Mouse (Mus musculus) forebrain, embryonic 10.5 days (tissue): ENCODE measurements around the gene Med24. TPM values are rescaled to one million over a fixed set of nuclear protein-coding genes. Genes with fewer than 3 reads are reported as not detected.
"Not testable (repeated sequence)": the region's sequence is repeated elsewhere in the genome, so short reads cannot be mapped to it uniquely, and the experiment has no call there.

Source experiments
- DNase-seq: peaks from one replicate; pipeline ENCODE4 v3.0.0-alpha.2; 2017; ENCODE audit warnings: low spot score; ENCODE audit errors: extremely low spot score
- H3K27ac ChIP-seq: fragments of 300-500 bp; sonication (generic); 2 replicates; pipeline ENCODE4 v1.5.1; 2016; ENCODE audit warnings: mild to moderate bottlenecking
- H3K27me3 ChIP-seq: fragments of 300-500 bp; sonication (generic); 2 replicates; pipeline ENCODE4 v1.6.1; 2016; ENCODE audit warnings: mild to moderate bottlenecking; ENCODE audit not compliant: poor library complexity, severe bottlenecking
- H3K36me3 ChIP-seq: fragments of 300-500 bp; sonication (generic); replicated peaks from 2 replicates; pipeline ENCODE4 v1.6.1; 2016; ENCODE audit warnings: mild to moderate bottlenecking, moderate library complexity
- H3K4me1 ChIP-seq: fragments of 300-500 bp; sonication (generic); 2 replicates; pipeline ENCODE4 v1.6.1; 2016
- H3K4me3 ChIP-seq: fragments of 300-500 bp; sonication (generic); 2 replicates; pipeline ENCODE4 v1.5.1; 2016; ENCODE audit warnings: mild to moderate bottlenecking, moderate library complexity
- H3K9me3 ChIP-seq: fragments of 300-500 bp; sonication (generic); 2 replicates; pipeline ENCODE4 v1.6.1; 2016; ENCODE audit warnings: mild to moderate bottlenecking, moderate library complexity
- WGBS: fragments of 180-500 bp; shearing (Covaris S2); methylation state at CpG from one replicate; pipeline ENCODE4 v1.1.7; 2016; 5-methylcytosine and 5-hydroxymethylcytosine counted together
- polyA plus RNA-seq: library from polyadenylated mRNA; unstranded; fragments of >200 nt; fragmentation: Nextera tagmentation; extraction: Ambion mirVana; gene quantifications from 2 replicates; pipeline ENCODE4 v1.2.1, GENCODE M21; 2016

Gene Med24
- polyA plus RNA-seq, 1 experiment from 2014 or later, result 77.3 TPM

DNA sequence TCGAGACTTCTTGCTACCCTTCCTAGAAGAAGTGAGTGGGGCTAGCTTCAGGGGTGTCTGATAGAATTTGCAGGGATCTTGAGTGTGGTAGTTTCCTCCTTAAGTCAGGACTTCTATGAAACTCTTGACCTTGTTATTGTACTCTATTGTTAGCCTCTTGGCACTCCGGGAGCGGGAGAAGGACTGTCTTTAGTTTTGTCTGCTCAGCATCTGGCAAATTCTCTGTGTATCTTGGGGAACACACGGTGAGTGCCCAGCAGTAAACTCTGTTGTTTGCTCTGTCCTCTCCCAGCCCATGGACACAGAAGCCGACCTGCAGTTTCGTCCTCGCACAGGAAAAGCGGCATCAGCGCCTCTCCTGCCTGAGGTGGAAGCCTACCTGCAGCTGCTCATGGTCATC is 43.6 kb downstream of the Med24 start:
- WGBS, result 95% methylated on average over 9 of the region's 9 CpGs
- H3K9me3 ChIP-seq, result no peaks in the 10 kb centered on the region

DNA sequence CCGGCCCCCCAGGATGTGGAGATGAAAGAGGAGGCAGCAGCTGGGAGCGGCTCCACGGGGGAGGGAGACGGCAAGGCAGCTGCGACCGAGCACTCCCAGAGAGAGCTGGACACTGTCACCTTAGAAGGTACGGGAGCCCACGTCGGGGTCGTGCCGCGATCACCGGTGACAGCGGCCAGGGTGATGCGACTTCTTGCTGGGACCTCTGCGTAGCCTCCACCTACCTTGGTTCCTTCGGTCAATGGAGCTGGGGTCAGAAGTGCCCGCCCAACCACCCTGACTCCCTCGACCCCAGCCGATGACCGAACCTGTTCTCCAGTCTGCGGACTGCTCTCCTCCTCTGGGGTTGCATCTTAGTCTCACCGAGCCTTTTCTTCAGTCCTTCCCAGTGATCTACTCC is 46.4 kb downstream of the Med24 start:
- 0% methylated on average over 23 of the region's 23 CpGs for WGBS
- no peak for DNase-seq
- Histone ChIP-seq H3K27me3 (no peaks in the 10 kb centered on the region), H3K27ac (peak overlapping the region; percentile 95), H3K4me3 (peak overlapping the region; percentile 100), H3K9me3 (no peaks in the 10 kb centered on the region), H3K36me3 (peaks cover 36% of the 10 kb centered on the region), H3K4me1 (peaks cover 24% of the 10 kb centered on the region)

More for the DNA sequence above, 43.6 kb downstream of the Med24 start:
- no peak overlapping the region for H3K4me3 ChIP-seq
- no peak for DNase-seq
- peaks cover 24% of the 10 kb centered on the region for H3K4me1 ChIP-seq
- peaks cover 62% of the 10 kb centered on the region for H3K36me3 ChIP-seq
- H3K27me3 ChIP-seq, result no peaks in the 10 kb centered on the region
- no peak overlapping the region for H3K27ac ChIP-seq

DNA sequence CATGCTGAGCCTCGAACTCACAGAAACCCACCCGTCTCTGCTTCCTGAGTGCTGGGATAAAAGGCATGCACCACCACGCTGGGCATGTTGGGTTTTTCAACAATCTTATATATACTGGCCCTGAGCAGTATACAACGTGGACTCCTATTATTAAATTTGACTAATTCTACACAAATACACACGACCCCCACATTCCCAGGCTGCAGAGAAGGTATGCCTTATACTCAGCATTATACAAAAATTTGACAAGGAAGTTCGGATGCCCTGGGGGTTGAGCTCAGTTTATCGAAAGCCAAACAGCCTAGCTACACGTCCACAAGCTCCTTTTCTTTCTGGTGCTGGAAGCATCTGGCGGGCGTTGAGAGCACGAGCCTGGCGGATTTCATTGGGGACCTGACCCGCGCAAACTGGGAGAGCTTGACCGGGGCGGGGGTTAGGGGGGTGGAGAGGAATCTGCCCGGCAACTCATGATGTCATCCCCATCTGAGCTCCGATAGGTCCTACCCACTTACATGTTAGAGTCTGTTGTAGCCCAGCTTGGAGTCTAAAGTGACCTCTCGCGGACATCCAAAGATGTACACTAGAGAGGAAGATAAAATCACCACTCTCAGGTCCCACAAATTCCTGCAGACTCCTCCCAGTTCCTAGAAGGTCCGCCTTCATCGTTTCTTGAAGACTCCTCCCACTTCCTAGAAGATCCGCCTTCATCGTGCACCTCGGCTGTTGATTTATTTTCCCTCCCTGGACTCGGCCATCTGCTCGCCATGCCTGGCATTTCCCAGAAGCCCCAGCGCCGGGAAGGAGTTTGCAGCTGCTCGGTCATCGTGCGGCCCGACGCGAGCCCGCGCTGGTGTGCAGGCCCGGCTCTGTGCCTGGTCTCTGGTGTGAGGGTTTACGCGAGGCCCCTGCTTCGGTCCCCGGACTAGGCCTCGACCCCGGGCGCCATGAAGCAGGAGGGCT is 47.2 kb downstream of the Med24 start, which contains the start of gene Psmd3:
TSS of gene Psmd3 (plus strand) at position 769 of the 960 bp plus-strand sequence.
- peak; percentile 99 for DNase-seq
- H3K9me3 ChIP-seq, result no peaks in the 10 kb centered on the region
- 6% methylated on average over 45 of the region's 45 CpGs for WGBS
- H3K36me3 ChIP-seq, result peaks cover 29% of the 10 kb centered on the region
- peak within 1 kb of the TSS; percentile 95 for H3K27ac ChIP-seq
- H3K27me3 ChIP-seq, result no peaks in the 10 kb centered on the region
- H3K4me3 ChIP-seq, result peak within 1 kb of the TSS; percentile 100
- peaks cover 24% of the 10 kb centered on the region for H3K4me1 ChIP-seq

DNA sequence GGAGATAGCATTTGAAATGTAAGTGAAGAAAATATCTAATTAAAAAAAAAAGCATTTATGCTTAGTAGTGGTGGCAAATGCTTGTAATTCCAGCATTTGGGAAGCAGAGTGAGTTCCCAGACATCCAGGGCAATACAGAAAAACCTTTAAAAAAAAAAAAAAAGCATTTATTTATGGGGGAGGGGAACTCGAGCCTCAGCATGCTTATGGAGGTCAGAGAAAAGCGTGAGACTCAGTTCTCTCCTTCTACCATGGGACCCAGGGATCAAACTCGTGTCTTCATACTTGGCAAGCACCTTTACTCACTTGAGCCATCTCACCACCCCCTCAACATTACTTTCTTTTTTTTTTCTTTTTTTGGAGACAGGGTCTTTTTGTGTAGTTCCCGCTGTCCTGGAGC is 48.0 kb downstream of the Med24 start:
- H3K27ac ChIP-seq, result no peak overlapping the region
- DNase-seq, result no peak
- H3K4me3 ChIP-seq, result peak overlapping the region; percentile 100; the same call in 1 of the 2 replicates
- H3K27me3 ChIP-seq, result no peaks in the 10 kb centered on the region
- no peaks in the 10 kb centered on the region for H3K9me3 ChIP-seq
- H3K4me1 ChIP-seq, result peaks cover 24% of the 10 kb centered on the region
- 88% methylated on average over 4 of the region's 4 CpGs for WGBS
- H3K36me3 ChIP-seq, result peaks cover 20% of the 10 kb centered on the region

DNA sequence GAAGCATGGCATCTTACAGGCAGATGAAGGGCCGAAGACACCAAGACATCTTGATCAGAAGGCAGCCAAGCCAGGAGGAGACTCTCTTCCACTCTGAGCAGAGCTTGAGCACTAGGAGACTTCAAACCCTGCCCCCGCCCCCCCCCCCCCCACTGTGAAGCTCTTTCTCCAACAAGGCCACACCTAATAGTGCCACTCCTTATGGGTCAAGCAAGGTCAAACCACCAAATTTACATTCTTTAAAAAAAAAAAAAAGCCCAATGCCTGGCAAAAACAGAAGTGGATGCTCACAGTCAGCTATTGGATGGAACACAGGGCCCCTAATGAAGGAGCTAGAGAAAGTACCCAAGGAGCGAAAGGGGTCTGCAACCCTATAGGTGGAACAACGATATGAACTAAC is 48.6 kb downstream of the Med24 start:
- H3K27ac ChIP-seq, H3K9me3 ChIP-seq, H3K27me3 ChIP-seq, DNase-seq, H3K4me3 ChIP-seq: not testable (repeated sequence)
- Histone ChIP-seq H3K4me1 (peaks cover 24% of the 10 kb centered on the region), H3K36me3 (peaks cover 14% of the 10 kb centered on the region)
- 87% methylated on average over 4 of the region's 4 CpGs for WGBS

DNA sequence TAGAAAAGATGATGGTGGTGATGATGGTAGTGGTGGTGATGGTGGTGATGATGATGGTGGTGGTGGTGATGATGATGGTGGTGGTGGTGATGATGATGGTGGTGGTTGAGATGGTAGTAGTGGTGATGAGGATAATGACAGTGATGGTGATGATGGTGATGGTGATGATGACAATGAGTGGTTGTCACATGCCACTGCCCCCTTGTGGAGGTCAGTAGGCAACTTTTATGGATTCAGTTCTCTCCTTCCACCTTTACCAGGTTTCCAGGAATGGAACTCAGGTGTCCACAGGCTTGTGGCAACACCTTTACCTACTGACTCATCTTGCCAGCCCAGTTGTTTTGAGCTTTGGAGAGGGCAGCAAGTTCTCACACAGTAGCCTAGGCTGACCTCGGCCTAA is 49.2 kb downstream of the Med24 start:
- DNase-seq, result no peak
- Histone ChIP-seq H3K4me1 (peaks cover 24% of the 10 kb centered on the region), H3K27me3 (no peaks in the 10 kb centered on the region), H3K36me3 (peaks cover 9% of the 10 kb centered on the region), H3K27ac (no peak overlapping the region), H3K9me3 (no peaks in the 10 kb centered on the region), H3K4me3 (no peak overlapping the region)
- WGBS, result 97% methylated on average over 1 of the region's 1 CpGs

DNA sequence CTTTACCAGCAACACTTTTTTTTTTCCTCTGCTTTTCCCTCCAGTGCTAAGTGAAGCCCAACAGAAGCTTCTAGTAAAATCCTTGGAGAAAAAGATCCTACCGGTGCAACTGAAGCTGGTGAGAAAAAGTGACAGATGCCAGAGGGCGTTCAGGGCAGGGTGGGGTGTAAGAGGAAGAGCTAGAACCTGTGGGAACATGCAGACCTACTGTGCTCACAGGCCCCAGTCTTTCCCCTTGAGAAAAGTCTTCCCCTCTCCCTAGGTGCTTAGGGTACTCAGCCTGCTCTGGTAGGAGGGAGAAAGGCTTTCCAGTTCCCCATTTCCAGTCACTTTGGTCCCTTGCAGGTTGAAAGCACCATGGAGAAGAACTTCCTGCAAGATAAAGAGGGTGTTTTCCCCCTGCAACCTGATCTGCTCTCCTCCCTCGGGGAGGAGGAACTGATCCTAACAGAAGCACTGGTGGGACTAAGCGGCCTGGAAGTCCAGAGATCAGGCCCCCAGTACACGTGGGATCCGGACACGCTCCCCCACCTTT is 53.3 kb downstream of the Med24 start:
- peaks cover 4% of the 10 kb centered on the region; the same call in 1 of the 2 replicates for H3K4me1 ChIP-seq
- no peak overlapping the region for H3K4me3 ChIP-seq
- 51% methylated on average over 7 of the region's 7 CpGs for WGBS
- H3K27ac ChIP-seq, result no peak overlapping the region
- H3K27me3 ChIP-seq, result peaks cover 4% of the 10 kb centered on the region; the same call in 1 of the 2 replicates
- no peaks in the 10 kb centered on the region for H3K9me3 ChIP-seq
- no peaks in the 10 kb centered on the region for H3K36me3 ChIP-seq
- no peak for DNase-seq

DNA sequence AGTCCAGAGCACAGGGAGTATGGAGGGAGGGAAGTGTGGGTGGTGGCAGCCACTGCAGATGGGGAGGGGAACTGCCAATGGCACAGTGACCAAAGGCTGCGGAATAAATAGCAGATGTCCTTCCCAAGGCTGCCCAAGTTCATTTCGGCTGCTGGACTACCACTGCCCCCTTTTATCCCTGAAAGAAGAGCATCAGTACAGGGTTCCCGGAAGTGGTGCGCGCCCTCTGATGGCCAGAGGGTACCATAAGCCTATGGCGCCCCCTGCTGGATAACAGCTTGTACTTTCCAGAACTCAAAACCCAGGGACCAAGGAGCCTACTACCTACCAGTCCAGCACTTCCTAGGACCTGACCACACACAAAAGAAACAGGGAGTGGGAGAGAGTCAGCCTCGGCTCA is 56.1 kb downstream of the Med24 start:
- peak; percentile 56 for DNase-seq
- not testable (repeated sequence) for H3K4me1 ChIP-seq, H3K27ac ChIP-seq, H3K36me3 ChIP-seq, H3K9me3 ChIP-seq
- WGBS, result 8% methylated on average over 7 of the region's 7 CpGs
- H3K27me3 ChIP-seq, result peaks cover 17% of the 10 kb centered on the region
- 0 out of 2 replicates have a peak overlapping the region, but pooled peaks have one; percentile 10 for H3K4me3 ChIP-seq

DNA sequence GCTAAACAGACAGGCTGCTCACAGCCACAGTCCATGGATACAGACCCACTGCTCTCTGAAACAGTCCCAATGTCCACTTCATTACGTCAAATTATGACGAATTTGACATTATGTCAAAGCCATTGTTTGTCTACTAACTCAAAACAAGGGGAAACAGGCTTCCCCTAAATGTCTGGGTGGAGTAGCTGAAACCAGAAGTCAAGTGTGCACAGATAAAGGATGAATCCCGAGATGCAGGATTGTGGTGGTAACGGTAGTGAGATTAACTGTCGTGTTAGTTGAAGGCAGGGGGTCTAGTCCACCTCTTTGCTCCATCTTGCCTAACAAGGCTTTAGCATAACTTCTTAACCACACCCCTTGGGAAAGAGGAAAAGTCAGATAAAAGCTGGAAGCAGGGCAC is 56.8 kb downstream of the Med24 start:
- Histone ChIP-seq H3K27ac (no peak overlapping the region), H3K4me1 (peaks cover 4% of the 10 kb centered on the region; the same call in 1 of the 2 replicates), H3K9me3 (no peaks in the 10 kb centered on the region), H3K27me3 (peaks cover 24% of the 10 kb centered on the region), H3K4me3 (no peak overlapping the region), H3K36me3 (no peaks in the 10 kb centered on the region)
- WGBS, result 92% methylated on average over 5 of the region's 5 CpGs
- no peak for DNase-seq

DNA sequence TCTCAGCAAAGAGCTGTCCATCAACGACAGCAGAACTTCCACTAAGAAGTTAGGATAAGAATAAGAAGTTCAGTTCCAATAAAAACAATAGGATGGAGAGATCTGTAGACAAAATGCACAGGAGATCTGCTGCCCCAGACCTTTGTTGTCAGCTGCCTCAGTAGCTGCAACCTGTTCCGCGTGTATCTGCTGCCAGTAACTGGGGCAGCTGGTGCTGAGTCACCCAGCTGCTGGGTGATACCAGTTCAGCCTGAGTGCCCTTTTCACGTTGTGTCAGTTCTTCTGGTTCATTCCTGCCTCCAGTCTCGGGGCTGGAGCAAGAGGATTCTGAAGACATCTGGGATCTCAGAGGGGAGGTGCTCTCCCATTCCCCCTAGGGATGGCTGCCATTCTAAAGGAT is 57.4 kb downstream of the Med24 start:
- DNase-seq, result no peak
- peaks cover 30% of the 10 kb centered on the region for H3K27me3 ChIP-seq
- 68% methylated on average over 5 of the region's 5 CpGs for WGBS
- no peak overlapping the region for H3K27ac ChIP-seq
- H3K36me3 ChIP-seq, result no peaks in the 10 kb centered on the region
- peaks cover 4% of the 10 kb centered on the region; the same call in 1 of the 2 replicates for H3K4me1 ChIP-seq
- H3K9me3 ChIP-seq, result no peaks in the 10 kb centered on the region
- H3K4me3 ChIP-seq, result no peak overlapping the region

DNA sequence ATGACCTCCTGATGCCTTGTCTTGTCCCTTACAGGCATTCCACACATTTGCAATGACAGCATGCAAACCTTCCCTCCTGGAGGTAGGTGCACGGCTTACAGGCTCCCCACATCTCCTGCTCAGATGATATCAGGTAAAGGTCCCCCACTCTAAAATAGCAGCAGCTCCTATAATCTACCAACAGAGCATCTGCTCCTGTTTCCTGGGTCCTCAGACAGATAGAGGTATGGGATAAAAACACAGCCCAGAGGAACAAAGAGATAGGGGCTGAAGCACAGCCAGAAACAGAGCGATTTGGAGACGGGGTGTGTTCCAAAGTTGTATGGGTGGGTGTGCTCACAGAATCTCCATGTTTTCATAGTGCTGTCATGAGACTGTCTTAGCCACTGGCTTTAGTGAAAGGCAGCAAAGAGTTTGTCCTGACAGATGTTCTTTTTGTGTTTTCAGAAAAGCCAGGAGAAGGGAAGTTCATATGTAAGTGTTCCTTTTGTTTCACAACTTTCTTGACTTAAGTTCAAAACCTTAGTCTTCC is 57.9 kb downstream of the Med24 start:
- H3K27ac ChIP-seq, result no peak overlapping the region
- H3K9me3 ChIP-seq, result no peaks in the 10 kb centered on the region
- 82% methylated on average over 3 of the region's 3 CpGs for WGBS
- no peaks in the 10 kb centered on the region for H3K36me3 ChIP-seq
- H3K27me3 ChIP-seq, result peaks cover 35% of the 10 kb centered on the region
- DNase-seq, result no peak
- no peak overlapping the region for H3K4me3 ChIP-seq
- peaks cover 4% of the 10 kb centered on the region; the same call in 1 of the 2 replicates for H3K4me1 ChIP-seq

DNA sequence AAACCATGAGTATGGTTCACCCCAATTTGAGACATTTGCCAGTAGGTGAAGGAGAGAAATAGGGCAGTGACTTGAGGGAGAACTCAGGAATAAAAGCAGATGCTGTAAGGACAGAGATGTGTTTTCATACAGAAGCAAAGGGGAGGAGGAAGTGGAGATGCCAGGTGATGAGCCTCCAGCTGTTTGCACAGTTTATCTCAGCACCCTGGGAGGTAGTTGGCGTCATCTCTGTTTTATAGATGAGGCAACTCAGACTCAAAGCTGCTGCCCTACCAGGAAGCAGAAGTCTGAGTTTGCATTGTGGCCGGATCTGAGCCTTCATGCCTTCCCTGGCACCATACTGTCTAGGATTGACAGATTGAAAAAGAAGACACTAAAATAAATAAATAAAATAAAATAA is 60.3 kb downstream of the Med24 start:
- Histone ChIP-seq H3K4me3 (no peak overlapping the region), H3K9me3 (no peaks in the 10 kb centered on the region), H3K27me3 (peaks cover 37% of the 10 kb centered on the region), H3K4me1 (peaks cover 9% of the 10 kb centered on the region), H3K27ac (no peak overlapping the region), H3K36me3 (no peaks in the 10 kb centered on the region)
- no peak for DNase-seq
- 79% methylated on average over 2 of the region's 2 CpGs for WGBS

DNA sequence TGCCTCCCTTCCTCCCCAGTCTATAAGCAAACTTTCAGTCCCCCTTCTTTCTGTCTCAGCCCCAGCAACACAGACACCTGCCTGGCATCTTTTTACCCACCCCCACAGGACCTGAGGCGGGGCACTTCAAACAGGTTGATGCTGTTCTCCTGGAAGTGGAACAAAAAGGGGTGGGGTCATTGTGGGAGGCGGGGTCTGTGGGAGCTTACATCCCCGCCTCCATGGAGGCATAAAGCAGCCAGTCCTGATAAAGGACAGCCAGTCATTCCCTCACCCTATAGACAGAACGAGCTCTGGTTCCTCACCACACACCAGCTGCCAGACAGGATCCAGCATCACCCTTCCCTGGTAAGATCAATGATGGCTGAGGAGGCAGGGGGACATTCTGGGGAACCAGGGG is 65.1 kb downstream of the Med24 start, which contains the start of gene Gsdma:
TSS of gene Gsdma (plus strand) at position 261 of the 400 bp plus-strand sequence.
- Histone ChIP-seq H3K4me3 (no peak within 1 kb of the TSS), H3K27me3 (peaks cover 28% of the 10 kb centered on the region), H3K9me3 (no peaks in the 10 kb centered on the region), H3K36me3 (no peaks in the 10 kb centered on the region), H3K4me1 (peaks cover 5% of the 10 kb centered on the region), H3K27ac (no peak within 1 kb of the TSS)
- no peak for DNase-seq
- WGBS, result 24% methylated on average over 4 of the region's 4 CpGs
